ENCODE assay signal across 28 mouse cellular contexts in genomic region chr13:75702814-75703213, GRCm38 (mm10).
"Had no signal": no experiment of that assay in that cellular context is flagged by ENCODE, and none has a peak within 500 bp of the region (broad histone marks: within the 10 kb centered on the region; RNA-seq: fewer than 3 reads in every experiment).

No protein-coding gene starts in this region.

- ATAC-seq: hindbrain, postnatal 0 days; intestine, embryonic 16.5 days; liver, postnatal 0 days had no signal

- H3K4me3 ChIP-seq: heart, embryonic 10.5 days; heart, embryonic 13.5 days; heart, embryonic 15.5 days; hindbrain, embryonic 13.5 days; hindbrain, embryonic 15.5 days; kidney, embryonic 15.5 days; layer of hippocampus, adult 2 months; left cerebral cortex, adult 2 months; limb, embryonic 10.5 days; limb, embryonic 12.5 days; liver, embryonic 13.5 days; liver, embryonic 15.5 days had no signal

- H3K9me3 ChIP-seq: heart, embryonic 10.5 days; heart, embryonic 13.5 days; heart, embryonic 15.5 days; hindbrain, embryonic 13.5 days; hindbrain, embryonic 15.5 days; kidney, embryonic 15.5 days; limb, embryonic 10.5 days; limb, embryonic 12.5 days; liver, embryonic 13.5 days; liver, embryonic 15.5 days had no signal

- H3K27me3 ChIP-seq: heart, embryonic 13.5 days; heart, embryonic 15.5 days; hindbrain, embryonic 13.5 days; hindbrain, embryonic 15.5 days; kidney, embryonic 15.5 days; limb, embryonic 12.5 days; liver, embryonic 13.5 days; liver, embryonic 15.5 days had no signal

- DNase-seq: gastrocnemius, postnatal 14 days; gastrocnemius, postnatal 36 days; heart, adult 11 months; heart, postnatal 14 days; heart, postnatal 36 days; kidney, adult 11 months; kidney, adult 2 months; kidney, adult 9 months; kidney, postnatal 14 days; kidney, postnatal 4 days; liver; liver, embryonic 13.5 days; liver, postnatal 0 days had no signal

- H3K36me3 ChIP-seq: heart, embryonic 10.5 days; heart, embryonic 13.5 days; heart, embryonic 15.5 days; hindbrain, embryonic 13.5 days; hindbrain, embryonic 15.5 days; kidney, embryonic 15.5 days; limb, embryonic 10.5 days; limb, embryonic 12.5 days; liver, embryonic 13.5 days; liver, embryonic 15.5 days had no signal

- H3K9ac ChIP-seq: heart, embryonic 13.5 days; heart, embryonic 15.5 days; hindbrain, embryonic 13.5 days; hindbrain, embryonic 15.5 days; kidney, embryonic 15.5 days; limb, embryonic 12.5 days; liver, embryonic 13.5 days; liver, embryonic 15.5 days; liver, postnatal 0 days had no signal

- H3K4me1 ChIP-seq: heart, embryonic 13.5 days; heart, embryonic 15.5 days; hindbrain, embryonic 13.5 days; limb, embryonic 12.5 days had no signal

- H3K4me2 ChIP-seq: heart, embryonic 13.5 days; heart, embryonic 15.5 days; hindbrain, embryonic 13.5 days; hindbrain, embryonic 15.5 days; kidney, embryonic 15.5 days; limb, embryonic 12.5 days; liver, embryonic 11.5 days; liver, embryonic 13.5 days; liver, embryonic 15.5 days had no signal

- H3K27ac ChIP-seq: heart, embryonic 10.5 days; heart, embryonic 13.5 days; heart, embryonic 15.5 days; hindbrain, embryonic 13.5 days; hindbrain, embryonic 15.5 days; hindbrain, postnatal 0 days; kidney, embryonic 15.5 days; kidney, postnatal 0 days; layer of hippocampus, adult 2 months; left cerebral cortex, adult 2 months; limb, embryonic 10.5 days; limb, embryonic 12.5 days; liver, embryonic 13.5 days; liver, embryonic 15.5 days had no signal
